Mouse (Mus musculus) G1E (cell line): ENCODE results near the gene Tmem255a.

ENCODE experiments used
- CTCF ChIP-seq: IDR thresholded peaks from 2 replicates; pipeline ENCODE4 v1.5.1; 2012; ENCODE audit warnings: low read depth, low read length, inconsistent platforms, mixed read lengths
- GATA1 ChIP-seq: IDR thresholded peaks from 2 replicates; pipeline ENCODE4 v1.6.1; 2012; ENCODE audit warnings: borderline replicate concordance, low read length, inconsistent platforms, mixed read lengths
- TAL1 ChIP-seq: conservative IDR thresholded peaks from 2 replicates; pipeline ENCODE4 v1.6.1; 2012; ENCODE audit warnings: low read depth, low read length, inconsistent platforms, mixed read lengths

DNA sequence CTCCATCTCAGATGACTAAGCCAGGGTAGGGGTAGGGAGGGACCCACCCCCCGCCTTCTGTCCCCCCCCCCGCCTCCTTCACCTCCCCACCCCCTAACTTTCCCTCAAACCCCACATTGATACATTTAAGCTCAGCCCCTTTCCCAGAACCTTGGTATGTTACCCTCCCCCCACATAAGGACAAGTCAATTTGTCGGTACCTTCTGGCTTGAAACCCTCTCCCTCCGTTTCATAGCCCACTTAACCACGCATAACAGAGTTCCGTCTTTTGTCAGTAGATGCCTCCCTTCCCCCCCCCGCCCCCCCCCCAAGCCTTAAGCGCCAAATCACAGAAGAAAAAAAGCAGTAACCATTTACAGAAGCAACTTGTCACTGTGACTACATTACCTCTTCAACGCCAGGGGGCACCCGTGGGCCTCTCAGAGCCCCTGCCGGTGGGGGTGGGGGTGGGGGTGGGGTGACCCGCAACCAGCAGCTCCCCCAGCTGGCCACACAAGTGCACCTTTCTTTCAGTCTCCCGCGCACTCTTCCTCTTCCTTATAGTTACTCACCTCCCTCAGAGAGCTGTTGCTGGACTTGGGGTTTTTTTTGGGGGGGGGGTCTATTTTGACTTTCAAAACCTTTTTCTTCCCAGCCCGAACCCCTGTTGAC is 70.5 kb downstream of the Tmem255a start:
- TF ChIP-seq GATA1 (no peak), TAL1 (no peak), CTCF (no peak)
